Mouse (Mus musculus): ENCODE measurements around the gene Ccdc12. TPM values are rescaled to one million over a fixed set of nuclear protein-coding genes. Genes with fewer than 3 reads are reported as not detected.
A peak's percentile ranks its signal among the peaks of the same experiment; 100 is the strongest.

The Ccdc12 gene
- polyA plus RNA-seq, 1 experiment from 2014 or later, result 164 TPM

DNA sequence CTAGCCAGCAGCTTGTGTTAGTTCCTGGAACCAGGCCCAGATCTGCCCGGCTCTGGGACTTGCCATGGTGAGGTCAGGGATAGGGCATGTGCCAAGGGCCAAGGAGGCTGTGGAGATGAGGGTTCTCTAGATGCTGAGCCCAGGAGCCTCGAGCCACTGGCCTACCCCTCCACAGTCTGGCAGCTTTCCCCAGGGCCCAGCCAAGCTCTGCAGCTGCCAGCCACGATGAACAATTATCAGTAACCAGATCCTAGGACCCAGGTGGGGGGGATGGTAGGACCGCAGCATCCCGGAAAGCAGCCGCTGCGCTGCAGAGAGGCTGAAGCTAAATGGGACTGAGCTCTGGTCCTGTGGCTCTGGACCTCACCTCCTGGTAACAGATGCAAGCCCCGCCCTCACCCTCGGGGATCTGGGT, 69.4 kb downstream of the Ccdc12 start:
- Histone ChIP-seq H3K27ac (no peak overlapping the region), H3K27me3 (ENCODE audit: low read depth, poor library complexity, severe bottlenecking) (peaks cover 65% of the 10 kb centered on the region), H3K4me3 (no peak overlapping the region), H3K4me1 (peaks cover 29% of the 10 kb centered on the region), H3K9me3 (replicated peaks) (no peaks in the 10 kb centered on the region), H3K36me3 (peaks cover 81% of the 10 kb centered on the region)
- DNase-seq (ENCODE audit: low spot score), result no peak
- WGBS, result 10% methylated on average over 9 of the region's 9 CpGs

DNA sequence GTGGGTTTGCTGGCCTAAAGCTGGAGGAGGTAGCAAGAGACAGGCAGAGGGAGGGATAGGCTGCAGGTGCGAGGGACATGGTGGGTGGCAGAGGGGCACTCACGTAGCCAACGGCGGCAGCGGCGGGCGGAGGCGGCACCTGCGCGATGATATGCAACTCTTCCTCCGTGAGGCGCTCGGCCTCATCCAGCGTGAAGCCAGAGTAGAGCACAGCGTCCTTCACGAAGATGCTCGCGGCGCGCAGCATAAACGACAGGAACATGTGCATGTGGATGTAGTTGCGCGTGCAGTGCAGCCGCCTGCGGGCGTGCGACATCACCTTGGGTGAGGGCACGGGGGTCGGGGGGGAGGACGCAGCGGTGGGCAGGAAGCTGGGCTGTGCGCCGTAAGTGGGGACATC, 70.6 kb downstream of the Ccdc12 start:
- Histone ChIP-seq H3K27ac (no peak overlapping the region), H3K4me1 (peaks cover 40% of the 10 kb centered on the region), H3K27me3 (ENCODE audit: low read depth, poor library complexity, severe bottlenecking) (peaks cover 77% of the 10 kb centered on the region), H3K36me3 (peaks cover 82% of the 10 kb centered on the region), H3K4me3 (peak overlapping the region; percentile 18; the same call in 1 of the 2 replicates), H3K9me3 (replicated peaks) (no peaks in the 10 kb centered on the region)
- 20% methylated on average over 33 of the region's 33 CpGs for WGBS
- no peak for DNase-seq (ENCODE audit: low spot score)

DNA sequence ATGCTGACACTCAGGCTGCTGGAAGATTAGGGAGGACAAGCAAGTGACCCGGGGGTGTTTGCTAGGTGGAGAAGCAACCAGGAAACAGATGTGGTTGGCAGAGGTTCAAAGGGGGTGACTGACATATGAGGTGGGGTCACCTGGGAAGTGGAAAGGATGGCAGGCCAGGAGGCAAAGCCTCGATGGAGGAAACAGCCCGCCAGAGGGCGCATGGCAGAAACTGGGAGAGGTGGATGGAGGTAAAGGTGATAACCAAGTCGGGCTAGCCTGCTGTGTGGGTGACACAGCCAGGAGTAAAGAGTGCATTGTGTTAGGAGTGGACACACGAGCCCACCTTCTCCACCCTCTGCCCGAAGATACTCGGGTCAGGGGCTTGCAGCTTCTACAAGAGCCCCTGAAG, 73.5 kb downstream of the Ccdc12 start:
- peaks cover 70% of the 10 kb centered on the region for H3K4me1 ChIP-seq
- peak; percentile 75 for DNase-seq (ENCODE audit: low spot score)
- peaks cover 52% of the 10 kb centered on the region for H3K36me3 ChIP-seq
- 15% methylated on average over 8 of the region's 8 CpGs for WGBS
- H3K27ac ChIP-seq, result no peak overlapping the region
- H3K9me3 ChIP-seq (replicated peaks), result no peaks in the 10 kb centered on the region
- H3K27me3 ChIP-seq (ENCODE audit: low read depth, poor library complexity, severe bottlenecking), result peaks cover 92% of the 10 kb centered on the region
- no peak overlapping the region for H3K4me3 ChIP-seq

DNA sequence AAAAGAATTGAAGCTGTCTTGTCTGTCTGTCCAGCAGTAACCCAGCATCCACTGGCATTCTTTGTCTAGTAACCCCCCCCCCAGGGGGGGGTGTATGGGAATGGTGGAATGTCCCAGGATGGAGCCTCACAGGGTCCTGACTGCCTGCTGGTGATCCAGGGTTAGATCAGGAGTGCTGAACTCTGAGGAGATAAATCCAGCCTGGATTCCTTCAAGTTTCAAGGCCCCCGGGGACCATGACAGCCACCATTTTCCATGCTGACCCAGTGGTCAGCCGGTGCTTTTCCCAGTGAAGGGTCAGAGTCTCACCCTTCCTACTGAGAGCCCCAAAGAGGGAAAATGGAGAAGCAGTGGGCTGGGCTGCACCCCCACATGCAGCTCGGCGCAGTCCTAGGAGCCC, 75.6 kb downstream of the Ccdc12 start:
- Histone ChIP-seq H3K4me1 (peaks cover 67% of the 10 kb centered on the region), H3K27ac (peak overlapping the region; percentile 80; the same call in 1 of the 2 replicates), H3K4me3 (peak overlapping the region; percentile 51; the same call in 1 of the 2 replicates), H3K36me3 (peaks cover 34% of the 10 kb centered on the region), H3K9me3 (replicated peaks) (no peaks in the 10 kb centered on the region), H3K27me3 (ENCODE audit: low read depth, poor library complexity, severe bottlenecking) (peaks cover 92% of the 10 kb centered on the region)
- no peak for DNase-seq (ENCODE audit: low spot score)
- WGBS, result 79% methylated on average over 4 of the region's 4 CpGs

DNA sequence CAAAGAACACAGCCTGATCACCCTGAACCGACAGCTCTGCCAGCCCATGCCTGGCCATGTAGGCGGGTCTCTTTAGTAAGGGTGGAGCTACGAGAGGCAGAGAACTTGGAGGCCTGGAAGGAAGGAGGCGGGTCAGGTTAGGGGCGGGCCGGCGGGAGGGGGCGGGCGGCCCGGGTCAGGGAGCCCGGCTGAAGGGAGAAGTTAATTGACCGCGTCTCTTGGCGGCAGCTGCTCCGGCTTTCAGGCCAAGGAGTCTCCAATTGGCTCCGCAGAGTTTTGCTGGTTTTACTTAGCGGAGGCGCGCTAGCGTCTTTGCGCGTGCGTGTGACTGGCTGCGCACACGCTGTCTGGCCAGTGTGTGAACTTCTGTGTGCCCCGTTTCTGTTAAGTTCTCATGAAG, 76.3 kb downstream of the Ccdc12 start:
- peak; percentile 91 for DNase-seq (ENCODE audit: low spot score)
- WGBS, result under 1% methylated on average over 26 of the region's 26 CpGs
- Histone ChIP-seq H3K27me3 (ENCODE audit: low read depth, poor library complexity, severe bottlenecking) (peaks cover 91% of the 10 kb centered on the region), H3K9me3 (replicated peaks) (no peaks in the 10 kb centered on the region), H3K4me1 (peaks cover 67% of the 10 kb centered on the region), H3K4me3 (peak overlapping the region; percentile 51), H3K36me3 (peaks cover 28% of the 10 kb centered on the region), H3K27ac (peak overlapping the region; percentile 80)

DNA sequence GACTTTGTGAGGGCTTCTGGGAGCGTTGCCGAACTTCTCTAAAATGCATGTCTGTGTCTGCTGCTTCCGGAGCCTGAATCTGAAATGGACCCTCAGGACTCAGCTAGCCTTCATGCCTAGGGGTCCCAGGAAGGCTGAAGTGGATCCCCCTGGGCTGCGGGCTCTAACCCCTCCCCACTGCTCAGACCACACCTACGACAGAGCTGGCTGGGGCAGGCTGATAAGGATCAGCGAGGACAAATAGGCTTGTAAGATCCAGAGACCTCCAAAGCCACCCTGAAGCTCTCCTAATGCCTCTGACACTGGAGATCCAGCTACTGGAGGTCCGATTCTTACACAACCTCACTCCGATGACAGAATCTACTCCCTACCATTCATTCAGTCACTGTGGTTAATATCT, 76.8 kb downstream of the Ccdc12 start:
- Histone ChIP-seq H3K36me3 (peaks cover 26% of the 10 kb centered on the region), H3K9me3 (replicated peaks) (no peaks in the 10 kb centered on the region), H3K4me3 (peak overlapping the region; percentile 51), H3K27ac (peak overlapping the region; percentile 80), H3K4me1 (peaks cover 66% of the 10 kb centered on the region), H3K27me3 (ENCODE audit: low read depth, poor library complexity, severe bottlenecking) (peaks cover 87% of the 10 kb centered on the region)
- WGBS, result 12% methylated on average over 8 of the region's 8 CpGs
- no peak for DNase-seq (ENCODE audit: low spot score)

DNA sequence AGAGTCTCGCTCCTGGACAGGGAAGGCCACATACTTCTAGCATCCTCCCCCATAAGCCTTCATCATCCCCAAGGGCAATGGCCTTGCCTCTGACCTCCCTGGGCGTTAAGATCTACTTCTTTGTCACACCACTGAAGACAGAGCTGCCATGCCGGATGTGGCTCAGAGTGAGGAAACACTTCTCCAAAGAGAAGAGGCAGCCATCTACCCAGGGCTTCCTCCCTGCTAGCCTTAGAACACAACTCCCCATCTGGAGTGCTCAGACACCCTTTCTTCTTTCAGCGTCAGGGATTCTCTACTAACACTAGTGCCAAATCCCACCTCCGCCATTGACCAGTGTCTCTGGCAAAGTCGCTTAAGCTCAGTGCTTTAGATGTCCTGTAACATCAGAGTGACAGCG, 77.9 kb downstream of the Ccdc12 start:
- Histone ChIP-seq H3K27me3 (ENCODE audit: low read depth, poor library complexity, severe bottlenecking) (peaks cover 81% of the 10 kb centered on the region), H3K36me3 (peaks cover 26% of the 10 kb centered on the region), H3K9me3 (replicated peaks) (no peaks in the 10 kb centered on the region), H3K4me1 (peaks cover 68% of the 10 kb centered on the region), H3K27ac (no peak overlapping the region), H3K4me3 (no peak overlapping the region)
- no peak for DNase-seq (ENCODE audit: low spot score)
- WGBS, result 77% methylated on average over 7 of the region's 7 CpGs

DNA sequence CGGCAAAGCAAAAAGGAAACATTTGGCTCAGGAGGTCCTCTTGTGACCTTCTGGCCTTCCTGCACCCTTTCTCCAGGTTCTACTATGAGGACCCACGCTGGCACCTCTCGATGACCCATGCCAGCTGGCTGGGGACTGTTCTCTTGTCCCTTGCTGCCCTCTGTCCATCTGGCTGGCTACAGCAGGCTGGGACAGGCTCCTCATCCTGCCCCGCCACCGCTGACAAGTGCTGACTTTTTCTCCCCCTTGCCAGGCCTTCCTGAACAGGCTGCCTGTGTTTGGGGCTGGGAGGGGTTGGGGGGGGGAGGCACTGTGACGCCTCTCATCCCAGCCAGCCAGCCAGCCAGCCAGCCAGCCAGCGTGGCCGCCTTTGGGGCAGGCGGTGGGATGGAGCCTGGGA, 80.1 kb downstream of the Ccdc12 start:
- peaks cover 72% of the 10 kb centered on the region for H3K4me1 ChIP-seq
- H3K4me3 ChIP-seq, result no peak overlapping the region
- WGBS, result 36% methylated on average over 9 of the region's 9 CpGs
- DNase-seq (ENCODE audit: low spot score), result no peak
- H3K27me3 ChIP-seq (ENCODE audit: low read depth, poor library complexity, severe bottlenecking), result peaks cover 81% of the 10 kb centered on the region
- H3K27ac ChIP-seq, result 0 out of 2 replicates have a peak overlapping the region, but pooled peaks have one; percentile 33
- H3K36me3 ChIP-seq, result peaks cover 20% of the 10 kb centered on the region
- no peaks in the 10 kb centered on the region for H3K9me3 ChIP-seq (replicated peaks)

DNA sequence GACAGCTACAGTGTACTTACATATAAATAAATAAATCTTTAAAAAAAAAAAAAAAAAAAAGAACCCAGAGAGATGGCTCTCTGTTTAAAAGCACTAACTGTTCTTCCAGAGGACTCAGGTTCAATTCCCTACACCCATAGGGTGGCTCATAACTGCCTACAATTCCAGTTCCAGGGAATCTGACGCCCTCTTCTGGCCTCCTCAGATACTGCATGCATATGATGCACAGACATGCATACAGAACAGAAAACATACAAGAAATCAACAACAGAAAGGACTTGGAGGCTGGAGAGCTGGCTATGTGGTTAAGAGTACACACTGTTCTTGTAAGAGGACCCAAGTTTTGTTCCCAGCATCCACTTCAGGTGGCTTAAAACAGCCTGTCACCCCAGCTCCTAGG, 81.8 kb downstream of the Ccdc12 start:
- peaks cover 88% of the 10 kb centered on the region for H3K27me3 ChIP-seq (ENCODE audit: low read depth, poor library complexity, severe bottlenecking)
- 23% methylated on average over 1 of the region's 1 CpGs for WGBS
- peaks cover 69% of the 10 kb centered on the region for H3K4me1 ChIP-seq

DNA sequence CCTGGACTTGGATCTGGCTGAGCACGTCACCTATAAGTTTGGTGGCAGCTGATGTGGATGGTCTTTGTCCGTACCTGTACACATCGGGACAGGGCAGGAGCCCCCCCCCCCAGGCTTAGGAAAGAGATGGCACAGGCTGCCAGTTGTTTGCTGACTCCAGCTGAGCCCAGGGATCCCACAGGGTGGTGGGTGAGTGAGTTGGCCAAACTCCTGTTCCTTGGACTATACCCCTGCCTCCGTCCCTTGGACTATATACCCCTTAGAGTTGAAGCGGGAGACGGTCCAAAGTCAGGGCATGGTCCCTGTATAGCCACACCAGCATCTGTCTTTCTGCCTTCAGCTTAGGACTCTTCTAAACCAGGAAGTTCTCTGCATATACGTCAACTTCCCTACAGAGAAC, 83.7 kb downstream of the Ccdc12 start:
- WGBS, result 90% methylated on average over 7 of the region's 7 CpGs
- no peak overlapping the region for H3K4me3 ChIP-seq
- H3K27ac ChIP-seq, result no peak overlapping the region
- peaks cover 20% of the 10 kb centered on the region for H3K36me3 ChIP-seq
- peaks cover 68% of the 10 kb centered on the region for H3K4me1 ChIP-seq
- DNase-seq (ENCODE audit: low spot score), result no peak
- H3K9me3 ChIP-seq (replicated peaks), result no peaks in the 10 kb centered on the region
- peaks cover 86% of the 10 kb centered on the region for H3K27me3 ChIP-seq (ENCODE audit: low read depth, poor library complexity, severe bottlenecking)

More for the DNA sequence above, 81.8 kb downstream of the Ccdc12 start:
- DNase-seq (ENCODE audit: low spot score), result no peak
- no peak overlapping the region for H3K4me3 ChIP-seq
- peaks cover 20% of the 10 kb centered on the region for H3K36me3 ChIP-seq
- no peaks in the 10 kb centered on the region for H3K9me3 ChIP-seq (replicated peaks)
- no peak overlapping the region for H3K27ac ChIP-seq

DNA sequence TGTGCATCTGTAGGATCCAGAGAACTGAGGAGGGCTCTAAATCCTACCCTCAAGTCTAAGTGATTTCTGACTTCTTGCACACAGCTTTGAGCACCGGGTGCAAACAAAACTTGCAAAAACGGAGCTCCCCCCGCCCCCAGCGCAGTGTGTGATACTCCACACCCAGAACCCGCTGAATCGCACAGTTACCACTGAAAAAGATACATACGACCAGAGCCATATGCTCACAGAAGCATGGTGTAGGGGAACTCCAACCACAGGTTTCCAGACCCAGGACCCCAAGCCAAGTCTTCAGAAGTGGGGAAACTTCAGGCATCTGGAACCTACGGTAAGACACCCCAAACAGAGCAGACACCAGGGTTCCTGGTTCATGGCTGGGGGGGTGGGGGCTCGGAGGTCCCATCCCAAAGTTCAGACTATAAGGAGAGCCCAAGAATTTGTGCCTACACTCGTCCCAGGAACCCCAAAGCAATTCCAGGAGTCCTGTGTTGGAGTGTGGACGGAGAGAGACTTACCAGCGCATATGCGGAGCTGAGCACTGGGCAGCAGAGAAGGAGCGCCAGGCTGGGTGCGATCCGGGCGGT, 85.5 kb downstream of the Ccdc12 start, which contains the start of gene Myl3:
Gene Myl3 (plus strand): TSS at position 151 of the 584 bp plus-strand sequence.
- peak within 1 kb of the TSS; percentile 95 for H3K27ac ChIP-seq
- peak within 1 kb of the TSS; percentile 80 for H3K4me3 ChIP-seq
- no peaks in the 10 kb centered on the region for H3K9me3 ChIP-seq (replicated peaks)
- WGBS, result 2% methylated on average over 17 of the region's 17 CpGs
- peaks cover 20% of the 10 kb centered on the region for H3K36me3 ChIP-seq
- no peak for DNase-seq (ENCODE audit: low spot score)
- H3K4me1 ChIP-seq, result peaks cover 72% of the 10 kb centered on the region
- peaks cover 76% of the 10 kb centered on the region for H3K27me3 ChIP-seq (ENCODE audit: low read depth, poor library complexity, severe bottlenecking)

DNA sequence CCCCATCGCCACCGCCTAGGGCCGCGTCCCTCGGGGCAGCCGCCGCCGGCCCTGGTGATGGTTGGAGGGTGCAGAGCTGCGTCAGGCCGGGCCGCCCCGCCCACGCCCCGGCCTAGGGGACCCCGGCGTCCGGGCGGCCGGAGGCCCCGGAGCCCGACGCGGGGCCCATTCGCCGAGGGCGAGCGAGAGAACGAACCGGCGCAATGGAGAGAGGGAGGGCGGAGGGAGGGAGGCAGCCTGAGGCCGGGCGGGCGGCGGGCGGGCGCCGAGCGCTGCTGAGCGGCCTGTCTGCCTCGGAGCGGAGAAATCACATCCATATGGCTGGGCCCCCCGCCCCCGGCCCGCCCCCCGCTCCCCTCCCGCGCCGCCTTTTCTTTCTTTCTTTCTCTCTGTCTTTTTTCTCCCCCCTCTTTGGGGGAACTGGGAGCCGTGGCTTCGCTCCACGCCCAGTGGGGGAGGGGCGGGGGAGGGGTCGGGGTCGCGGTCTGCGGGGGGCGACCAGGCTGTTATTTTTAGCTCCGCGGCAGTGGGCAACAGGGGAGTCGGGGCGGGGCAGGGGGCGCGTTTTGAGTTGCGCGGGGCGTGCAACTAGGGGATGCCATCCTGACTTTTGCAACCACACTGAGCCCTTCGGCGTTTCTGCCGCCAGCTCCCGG, 86.1 kb downstream of the Ccdc12 start:
- Histone ChIP-seq H3K4me3 (peak overlapping the region; percentile 80), H3K27me3 (ENCODE audit: low read depth, poor library complexity, severe bottlenecking) (peaks cover 71% of the 10 kb centered on the region), H3K36me3 (peaks cover 20% of the 10 kb centered on the region), H3K4me1 (peaks cover 72% of the 10 kb centered on the region), H3K27ac (peak overlapping the region; percentile 95), H3K9me3 (replicated peaks) (no peaks in the 10 kb centered on the region)
- DNase-seq (ENCODE audit: low spot score), result peak; percentile 84
- WGBS, result under 1% methylated on average over 63 of the region's 71 CpGs

DNA sequence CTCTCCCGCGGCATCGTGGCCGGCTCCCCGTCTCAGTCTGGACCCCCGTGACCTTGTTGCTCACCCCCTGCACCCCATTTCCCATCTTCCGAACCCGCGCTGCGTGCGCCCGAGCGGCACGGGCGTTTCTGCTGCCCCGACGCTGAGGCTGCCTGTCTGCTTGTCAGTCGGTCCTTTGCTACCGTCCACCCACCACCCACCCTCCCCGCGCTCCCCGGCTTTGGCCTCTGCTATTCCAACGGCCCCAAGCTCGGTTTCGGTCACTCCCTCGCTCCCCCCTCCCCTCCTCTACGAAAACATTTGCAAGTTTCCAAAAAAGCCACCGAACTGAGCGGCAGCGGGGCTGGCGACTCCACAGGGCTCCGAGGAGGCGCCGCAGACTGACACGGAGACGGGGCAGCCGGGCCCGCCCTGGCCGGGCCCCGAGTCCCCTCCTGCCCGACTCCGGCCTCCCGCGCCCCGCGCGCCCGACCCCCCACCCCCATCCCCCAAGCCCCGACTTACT, 86.7 kb downstream of the Ccdc12 start:
- peak; percentile 78 for DNase-seq (ENCODE audit: low spot score)
- H3K27me3 ChIP-seq (ENCODE audit: low read depth, poor library complexity, severe bottlenecking), result peaks cover 75% of the 10 kb centered on the region
- H3K9me3 ChIP-seq (replicated peaks), result no peaks in the 10 kb centered on the region
- WGBS, result under 1% methylated on average over 49 of the region's 49 CpGs
- H3K4me3 ChIP-seq, result peak overlapping the region; percentile 80
- H3K4me1 ChIP-seq, result peaks cover 73% of the 10 kb centered on the region
- H3K36me3 ChIP-seq, result peaks cover 17% of the 10 kb centered on the region
- peak overlapping the region; percentile 95 for H3K27ac ChIP-seq

Data from limb, embryonic 10.5 days (tissue).